Mouse (Mus musculus) embryonic fibroblast, embryonic 13.5 days (primary cell): ENCODE measurements around the gene Zcchc3.

ENCODE experiments used
- CTCF ChIP-seq: IDR thresholded peaks from 2 replicates; pipeline ENCODE4 v1.5.1; 2011; ENCODE audit warnings: mild to moderate bottlenecking, control low read depth, low read length, moderate library complexity, borderline replicate concordance; ENCODE audit not compliant: insufficient read depth
- POLR2A ChIP-seq: IDR thresholded peaks from 2 replicates; pipeline ENCODE4 v1.6.1; 2011; ENCODE audit warnings: low read depth, mild to moderate bottlenecking, control low read depth, low read length, moderate library complexity

GRCm38 (mm10) chr2:152372104-152372503 is 42.7 kb downstream of the Zcchc3 start:
- no peak for TF ChIP-seq CTCF
- TF ChIP-seq POLR2A, result no peak
